Mouse (Mus musculus) heart, adult 2 months (tissue): ENCODE measurements around the gene Nsun5.
A peak's percentile ranks its signal among the peaks of the same experiment; 100 is the strongest.

ENCODE experiments used
- CTCF ChIP-seq: fragments of 200-600 bp; IDR thresholded peaks from 2 replicates; pipeline ENCODE4 v1.8.1; 2022; ENCODE audit warnings: antibody characterized with exemption, mild to moderate bottlenecking, moderate library complexity
- EP300 ChIP-seq: fragments of 200-500 bp; IDR thresholded peaks from 2 replicates; pipeline ENCODE4 v1.6.1; 2011; ENCODE audit warnings: low read depth, low read length, control low read depth; ENCODE audit not compliant: insufficient read depth

DNA sequence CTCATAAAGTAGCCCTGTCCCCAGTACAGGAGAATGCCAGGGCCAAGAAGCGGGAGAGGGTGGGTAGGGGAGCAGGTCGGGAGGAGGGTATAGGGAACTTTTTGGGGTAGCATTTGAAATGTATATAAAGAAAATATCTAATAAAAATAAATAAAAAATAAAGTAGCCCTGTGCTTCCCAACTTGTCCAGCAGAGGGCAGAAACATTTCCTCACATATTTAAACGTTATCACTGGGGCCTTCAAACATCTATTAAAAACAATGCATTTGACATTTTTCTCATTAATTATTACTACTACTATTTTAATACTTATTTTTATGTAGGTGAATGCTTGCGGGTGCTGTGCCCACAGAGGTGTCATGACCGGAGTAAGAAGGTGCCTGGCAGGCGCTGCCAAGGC is 1.9 kb upstream of the Nsun5 start:
- peak; percentile 85 for TF ChIP-seq CTCF
- TF ChIP-seq EP300 = no peak
